Comparison of ENCODE assay signal across 7 mouse cellular contexts in genomic region chr7:109518036-109518681, GRCm38 (mm10). TPM values are rescaled to one million over a fixed set of nuclear protein-coding genes. Genes with fewer than 3 reads are reported as not detected.
DNase-seq lines count a peak whose midpoint lies in the region; ATAC-seq and TF ChIP-seq lines count a peak whose summit lies in the region.

No protein-coding gene starts in this region.

- H3K9ac ChIP-seq in lung, embryonic 16.5 days (ENCODE audit: low read length): peak overlapping the region; percentile 67
- H3K9ac ChIP-seq in hindbrain, embryonic 13.5 days: peak overlapping the region; percentile 96
- H3K9ac ChIP-seq in midbrain, embryonic 11.5 days (ENCODE audit: low read length): peak overlapping the region; percentile 96

- DNase-seq in lung, postnatal 36 days: no peak
- peak; percentile 86 for DNase-seq in midbrain, embryonic 11.5 days (ENCODE audit: low spot score, missing footprints)
- no peak for DNase-seq in frontal cortex, adult 2 months (ENCODE audit: extremely low spot score in 1 of 2, low spot score in 1 of 2)

- no peak for TF ChIP-seq CTCF in cortical plate, adult 2 months (IDR thresholded peaks at IDR 0.05; ENCODE audit: extremely low read depth, insufficient read depth, low read length)

- H3K27ac ChIP-seq in lung, embryonic 16.5 days (ENCODE audit: low read length): peak overlapping the region; percentile 97
- peak overlapping the region; percentile 91 for H3K27ac ChIP-seq in cortical plate, adult 2 months (ENCODE audit: insufficient read depth, low read length)
- peak overlapping the region; percentile 96 for H3K27ac ChIP-seq in hindbrain, embryonic 13.5 days
- H3K27ac ChIP-seq in midbrain, embryonic 11.5 days (ENCODE audit: low read depth, low read length): peak overlapping the region; percentile 94

- H3K36me3 ChIP-seq in lung, embryonic 16.5 days (ENCODE audit: control insufficient read depth, insufficient read depth, low read length): peaks cover 18% of the 10 kb centered on the region
- peaks cover 25% of the 10 kb centered on the region for H3K36me3 ChIP-seq in hindbrain, embryonic 13.5 days
- peaks cover 17% of the 10 kb centered on the region for H3K36me3 ChIP-seq in midbrain, embryonic 11.5 days (ENCODE audit: control insufficient read depth, insufficient read depth, low read length)

- 13% methylated on average over 10 of the region's 10 CpGs for WGBS in lung, embryonic 16.5 days
- 21% methylated on average over 10 of the region's 10 CpGs for WGBS in hindbrain, embryonic 13.5 days
- 22% methylated on average over 10 of the region's 10 CpGs for WGBS in midbrain, embryonic 11.5 days

- no peak for TF ChIP-seq POLR2A in cortical plate, adult 2 months (IDR thresholded peaks at IDR 0.05; ENCODE audit: extremely low read depth, insufficient read depth, low read length)

- H3K4me1 ChIP-seq in lung, embryonic 16.5 days (replicated peaks; ENCODE audit: control insufficient read depth, insufficient read depth, low read length): peaks cover 19% of the 10 kb centered on the region
- H3K4me1 ChIP-seq in cortical plate, adult 2 months (ENCODE audit: control insufficient read depth, insufficient read depth, low read length): peaks cover 7% of the 10 kb centered on the region
- H3K4me1 ChIP-seq in hindbrain, embryonic 13.5 days (replicated peaks): peaks cover 34% of the 10 kb centered on the region
- H3K4me1 ChIP-seq in midbrain, embryonic 11.5 days (ENCODE audit: control insufficient read depth, insufficient read depth, low read length): peaks cover 19% of the 10 kb centered on the region

- peak overlapping the region; percentile 66 for H3K4me2 ChIP-seq in lung, embryonic 16.5 days (ENCODE audit: low read depth, low read length)
- peak overlapping the region; percentile 73 for H3K4me2 ChIP-seq in hindbrain, embryonic 13.5 days
- peak overlapping the region; percentile 53 for H3K4me2 ChIP-seq in midbrain, embryonic 11.5 days

- ATAC-seq in lung, embryonic 16.5 days (ENCODE audit: low read depth): no peak
- ATAC-seq in hindbrain, embryonic 13.5 days (ENCODE audit: low FRiP score): no peak
- no peak for ATAC-seq in midbrain, embryonic 11.5 days (ENCODE audit: low FRiP score)
- ATAC-seq in frontal cortex, adult (ENCODE audit: low TSS enrichment): no peak

- no peaks in the 10 kb centered on the region for H3K9me3 ChIP-seq in lung, embryonic 16.5 days (ENCODE audit: control insufficient read depth, low read length)
- no peaks in the 10 kb centered on the region for H3K9me3 ChIP-seq in hindbrain, embryonic 13.5 days
- no peaks in the 10 kb centered on the region for H3K9me3 ChIP-seq in midbrain, embryonic 11.5 days (ENCODE audit: control insufficient read depth, low read length)

- H3K27me3 ChIP-seq in lung, embryonic 16.5 days (ENCODE audit: control insufficient read depth, insufficient read depth, low read depth, low read length): no peaks in the 10 kb centered on the region
- H3K27me3 ChIP-seq in hindbrain, embryonic 13.5 days: no peaks in the 10 kb centered on the region
- H3K27me3 ChIP-seq in midbrain, embryonic 11.5 days (ENCODE audit: control insufficient read depth, insufficient read depth, low read length): no peaks in the 10 kb centered on the region

- peak overlapping the region; percentile 90 for H3K4me3 ChIP-seq in lung, embryonic 16.5 days (ENCODE audit: low read length)
- peak overlapping the region; percentile 91 for H3K4me3 ChIP-seq in cortical plate, adult 2 months (ENCODE audit: insufficient read depth, low read length)
- H3K4me3 ChIP-seq in hindbrain, embryonic 13.5 days: peak overlapping the region; percentile 75
- peak overlapping the region; percentile 80 for H3K4me3 ChIP-seq in midbrain, embryonic 11.5 days (ENCODE audit: low read depth, low read length)

RNA-seq across cellular contexts. Expression of gene Rpl27a, which starts 0.8 kb away (rescaled TPM):
- 126 and 134 TPM in 2 replicates for polyA plus RNA-seq in lung, embryonic 16.5 days (2015; fragmentation: Nextera tagmentation; extraction: Ambion mirVana)
- 325 and 368 TPM in 2 replicates for polyA plus RNA-seq in cortical plate, adult 2 months (2012; rRNA removed)
- polyA plus RNA-seq in hindbrain, embryonic 13.5 days (2015; fragmentation: Nextera tagmentation; extraction: Ambion mirVana): 89.0 TPM in 2 replicates
- polyA plus RNA-seq in midbrain, embryonic 11.5 days (2014; fragmentation: Nextera tagmentation; extraction: Ambion mirVana): 116 and 127 TPM in 2 replicates
- polyA plus RNA-seq in frontal cortex, adult 2 months (2012; rRNA removed): 295 and 337 TPM in 2 replicates

RNA-seq across cellular contexts. Expression of gene Trim66, which starts 10.2 kb away (rescaled TPM):
- 0.03 and 0.13 TPM in 2 replicates for polyA plus RNA-seq in lung, embryonic 16.5 days (2015; fragmentation: Nextera tagmentation; extraction: Ambion mirVana)
- polyA plus RNA-seq in cortical plate, adult 2 months (2012; rRNA removed): 13.7 and 15.1 TPM in 2 replicates
- 0.22 and 0.34 TPM in 2 replicates for polyA plus RNA-seq in hindbrain, embryonic 13.5 days (2015; fragmentation: Nextera tagmentation; extraction: Ambion mirVana)
- polyA plus RNA-seq in midbrain, embryonic 11.5 days (2014; fragmentation: Nextera tagmentation; extraction: Ambion mirVana): 0.29 and 0.40 TPM in 2 replicates
- polyA plus RNA-seq in frontal cortex, adult 2 months (2012; rRNA removed): 7.9 and 9.6 TPM in 2 replicates
